Mouse (Mus musculus): Measurements from ENCODE around the gene Trak1. TPM values are rescaled to one million over a fixed set of nuclear protein-coding genes. Genes with fewer than 3 reads are reported as not detected.

The Trak1 gene
- polyA plus RNA-seq, 2 experiments = 2.9 to 3.1 TPM

- no peaks in the 10 kb centered on the region for H3K9me3 ChIP-seq (ENCODE audit: control insufficient read depth, low read length)
- H3K27ac ChIP-seq = no peak overlapping the region
- no peak for TF ChIP-seq EP300 (IDR thresholded peaks at IDR 0.05; ENCODE audit: low read depth)
- peak; percentile 98 for TF ChIP-seq CTCF (IDR thresholded peaks at IDR 0.05; ENCODE audit: low read depth)
- peak in 1 of 3 experiments; percentile 36 for DNase-seq (ENCODE audit: low read depth in 3 of 3, low spot score in 3 of 3)
- H3K27me3 ChIP-seq (ENCODE audit: control insufficient read depth, insufficient read depth, low read length) = no peaks in the 10 kb centered on the region; the same call in 1 of the 2 replicates
- ATAC-seq (ENCODE audit: insufficient read depth) = no peak
- H3K4me1 ChIP-seq (replicated peaks; ENCODE audit: control insufficient read depth in 2 of 2, insufficient read depth in 2 of 2, low read length in 1 of 2) = peaks cover 5 to 15% of the 10 kb centered on the region in 2 experiments
- 37% methylated on average over 9 of the region's 9 CpGs for WGBS (ENCODE audit: insufficient replicate concordance)
- H3K4me2 ChIP-seq (ENCODE audit: low read depth) = no peak overlapping the region
- no peaks in the 10 kb centered on the region for H3K36me3 ChIP-seq (replicated peaks; ENCODE audit: control insufficient read depth, insufficient read depth, low read depth)
- H3K9ac ChIP-seq (replicated peaks) = no peak overlapping the region
- no peak overlapping the region for H3K4me3 ChIP-seq (ENCODE audit: insufficient read depth in 1 of 2, low read depth in 2 of 2, low read length in 2 of 2)
These were observed 77.0 kb downstream of the Trak1 start for GRCm38 (mm10) chr9:121374076-121374863.

GRCm38 (mm10) chr9:121374864-121375255 lies 77.6 kb downstream of the Trak1 start:
- DNase-seq (ENCODE audit: low read depth in 3 of 3, low spot score in 3 of 3) (no peak), ATAC-seq (ENCODE audit: insufficient read depth) (no peak)
- no peak overlapping the region for H3K4me3 ChIP-seq (ENCODE audit: insufficient read depth in 1 of 2, low read depth in 2 of 2, low read length in 2 of 2)
- H3K36me3 ChIP-seq (replicated peaks; ENCODE audit: control insufficient read depth, insufficient read depth, low read depth) = no peaks in the 10 kb centered on the region
- H3K27me3 ChIP-seq (ENCODE audit: control insufficient read depth, insufficient read depth, low read length) = no peaks in the 10 kb centered on the region; the same call in 1 of the 2 replicates
- 75% methylated on average over 5 of the region's 5 CpGs for WGBS (ENCODE audit: insufficient replicate concordance)
- H3K4me2 ChIP-seq (ENCODE audit: low read depth) = no peak overlapping the region
- TF ChIP-seq EP300 (IDR thresholded peaks at IDR 0.05; ENCODE audit: low read depth) (no peak), CTCF (IDR thresholded peaks at IDR 0.05; ENCODE audit: low read depth) (no peak)
- no peak overlapping the region for H3K9ac ChIP-seq (replicated peaks)
- H3K9me3 ChIP-seq (ENCODE audit: control insufficient read depth, low read length) = no peaks in the 10 kb centered on the region
- H3K27ac ChIP-seq = no peak overlapping the region
- peaks cover 5 to 15% of the 10 kb centered on the region in 2 experiments for H3K4me1 ChIP-seq (replicated peaks; ENCODE audit: control insufficient read depth in 2 of 2, insufficient read depth in 2 of 2, low read length in 1 of 2)

GRCm38 (mm10) chr9:121376094-121376493 lies 78.8 kb downstream of the Trak1 start:
- Histone ChIP-seq H3K27me3 (ENCODE audit: control insufficient read depth, insufficient read depth, low read length) (no peaks in the 10 kb centered on the region), H3K4me1 (replicated peaks; ENCODE audit: control insufficient read depth in 2 of 2, insufficient read depth in 2 of 2, low read length in 1 of 2) (peaks cover 2 to 10% of the 10 kb centered on the region in 2 experiments), H3K4me3 (ENCODE audit: insufficient read depth in 1 of 2, low read depth in 2 of 2, low read length in 2 of 2) (no peak overlapping the region), H3K9me3 (ENCODE audit: control insufficient read depth, low read length) (no peaks in the 10 kb centered on the region), H3K27ac (no peak overlapping the region), H3K4me2 (ENCODE audit: low read depth) (no peak overlapping the region), H3K9ac (replicated peaks) (no peak overlapping the region), H3K36me3 (replicated peaks; ENCODE audit: control insufficient read depth, insufficient read depth, low read depth) (no peaks in the 10 kb centered on the region)
- 73% methylated on average over 5 of the region's 5 CpGs for WGBS (ENCODE audit: insufficient replicate concordance)
- TF ChIP-seq EP300 (IDR thresholded peaks at IDR 0.05; ENCODE audit: low read depth) (no peak), CTCF (IDR thresholded peaks at IDR 0.05; ENCODE audit: low read depth) (no peak)
- ATAC-seq (ENCODE audit: insufficient read depth) (no peak), DNase-seq (ENCODE audit: low read depth in 3 of 3, low spot score in 3 of 3) (no peak)

GRCm38 (mm10) chr9:121380310-121380920 lies 83.1 kb downstream of the Trak1 start:
- no peaks in the 10 kb centered on the region for H3K36me3 ChIP-seq (replicated peaks; ENCODE audit: control insufficient read depth, insufficient read depth, low read depth)
- no peak overlapping the region for H3K27ac ChIP-seq
- H3K4me1 ChIP-seq (replicated peaks; ENCODE audit: control insufficient read depth in 2 of 2, insufficient read depth in 2 of 2, low read length in 1 of 2) = peaks cover 0 to 4% of the 10 kb centered on the region in 2 experiments; a peak in 2 of 4 replicates
- H3K4me3 ChIP-seq (ENCODE audit: insufficient read depth in 1 of 2, low read depth in 2 of 2, low read length in 2 of 2) = no peak overlapping the region
- H3K4me2 ChIP-seq (ENCODE audit: low read depth) = no peak overlapping the region
- ATAC-seq (ENCODE audit: insufficient read depth) (no peak), DNase-seq (ENCODE audit: low read depth in 3 of 3, low spot score in 3 of 3) (no peak)
- no peak overlapping the region for H3K9ac ChIP-seq (replicated peaks)
- 70% methylated on average over 11 of the region's 11 CpGs for WGBS (ENCODE audit: insufficient replicate concordance)
- no peaks in the 10 kb centered on the region for H3K9me3 ChIP-seq (ENCODE audit: control insufficient read depth, low read length)
- H3K27me3 ChIP-seq (ENCODE audit: control insufficient read depth, insufficient read depth, low read length) = no peaks in the 10 kb centered on the region
- TF ChIP-seq CTCF (IDR thresholded peaks at IDR 0.05; ENCODE audit: low read depth) (no peak), EP300 (IDR thresholded peaks at IDR 0.05; ENCODE audit: low read depth) (no peak)

GRCm38 (mm10) chr9:121381678-121382297 lies 84.5 kb downstream of the Trak1 start:
- no peak for ATAC-seq (ENCODE audit: insufficient read depth)
- no peak overlapping the region for H3K4me3 ChIP-seq (ENCODE audit: insufficient read depth in 1 of 2, low read depth in 2 of 2, low read length in 2 of 2)
- H3K9me3 ChIP-seq (ENCODE audit: control insufficient read depth, low read length) = no peaks in the 10 kb centered on the region
- WGBS (ENCODE audit: insufficient replicate concordance) = 54% methylated on average over 17 of the region's 17 CpGs
- TF ChIP-seq EP300 (IDR thresholded peaks at IDR 0.05; ENCODE audit: low read depth) (no peak), CTCF (IDR thresholded peaks at IDR 0.05; ENCODE audit: low read depth) (no peak)
- H3K27ac ChIP-seq = no peak overlapping the region
- H3K4me2 ChIP-seq (ENCODE audit: low read depth) = no peak overlapping the region
- no peak for DNase-seq (ENCODE audit: low read depth in 3 of 3, low spot score in 3 of 3)
- H3K9ac ChIP-seq (replicated peaks) = no peak overlapping the region
- no peaks in the 10 kb centered on the region for H3K36me3 ChIP-seq (replicated peaks; ENCODE audit: control insufficient read depth, insufficient read depth, low read depth)
- no peaks in the 10 kb centered on the region for H3K27me3 ChIP-seq (ENCODE audit: control insufficient read depth, insufficient read depth, low read length)
- H3K4me1 ChIP-seq (replicated peaks; ENCODE audit: control insufficient read depth in 2 of 2, insufficient read depth in 2 of 2, low read length in 1 of 2) = peaks cover 0 to 4% of the 10 kb centered on the region in 2 experiments; a peak in 2 of 4 replicates

Measured in liver, embryonic 14.5 days (tissue).